Mouse (Mus musculus): Measurements from ENCODE around the gene Serpini1.

DNA sequence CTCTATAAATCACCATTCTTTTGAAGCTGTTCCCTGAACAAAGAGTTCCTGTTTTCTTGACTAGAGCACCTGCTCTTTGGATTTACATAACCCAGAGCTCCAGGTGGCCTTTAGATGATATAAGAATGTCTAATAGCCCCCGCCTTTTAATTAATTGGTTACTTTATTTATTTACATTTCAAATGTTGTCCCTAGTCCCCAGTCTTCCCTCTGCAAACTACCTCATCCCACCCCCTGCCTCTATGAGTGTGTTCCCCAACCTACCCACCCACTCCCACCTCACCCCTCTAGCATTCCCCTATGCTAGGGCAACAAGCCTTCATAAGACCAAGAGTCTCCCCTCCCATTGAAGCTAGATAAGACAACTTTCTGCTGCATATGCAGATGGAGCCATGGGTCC lies 90.9 kb downstream of the Serpini1 start:
- TF ChIP-seq CTCF (IDR thresholded peaks at IDR 0.05; ENCODE audit: low read depth) (no peak), EP300 (IDR thresholded peaks at IDR 0.05; ENCODE audit: low read depth) (no peak)
